Mouse (Mus musculus) C2C12 (cell line): ENCODE results near the gene Galnt15. TPM values are rescaled to one million over a fixed set of nuclear protein-coding genes. Genes with fewer than 3 reads are reported as not detected.

Source experiments
- H3K27me3 ChIP-seq: one replicate; pipeline ENCODE4 v1.6.1; 2011; ENCODE audit not compliant: control insufficient read depth, insufficient read depth, insufficient read length
- H3K36me3 ChIP-seq: one replicate; pipeline ENCODE4 v1.6.1; 2011; ENCODE audit not compliant: control insufficient read depth, insufficient read depth
- H3K4me3 ChIP-seq: one replicate; pipeline ENCODE4 v1.5.1; 2011; ENCODE audit warnings: mild to moderate bottlenecking, control low read depth; ENCODE audit not compliant: poor library complexity, insufficient read depth, severe bottlenecking
- H3K79me2 ChIP-seq: one replicate; pipeline ENCODE4 v1.6.1; 2011; ENCODE audit not compliant: control insufficient read depth, insufficient read depth
- H3K79me3 ChIP-seq: one replicate; pipeline ENCODE4 v1.6.1; 2011; ENCODE audit warnings: low read depth, control low read depth
- H3ac ChIP-seq: one replicate; pipeline ENCODE3; 2011; ENCODE audit warnings: low read depth; ENCODE audit not compliant: control insufficient read depth, insufficient read length
- CEBPB ChIP-seq: IDR thresholded peaks from one replicate; pipeline ENCODE4 v1.6.1; 2011; ENCODE audit warnings: low read depth, mild to moderate bottlenecking, control low read depth, moderate library complexity
- CTCF ChIP-seq: IDR thresholded peaks from one replicate; pipeline ENCODE4 v1.5.1; 2011; ENCODE audit not compliant: control insufficient read depth, insufficient read depth, insufficient read length
- FOSL1 ChIP-seq: IDR thresholded peaks from one replicate; pipeline ENCODE4 v1.8.0; 2011; ENCODE audit warnings: mild to moderate bottlenecking, low read length; ENCODE audit not compliant: poor library complexity, insufficient read depth, severe bottlenecking
- MAX ChIP-seq: IDR thresholded peaks from one replicate; pipeline ENCODE4 v1.6.1; 2011; ENCODE audit warnings: mild to moderate bottlenecking, control low read depth
- MYOD1 ChIP-seq: IDR thresholded peaks from one replicate; pipeline ENCODE4 v1.6.1; 2011; ENCODE audit warnings: low read depth; ENCODE audit not compliant: control insufficient read depth, insufficient read length
- MYOG ChIP-seq: IDR thresholded peaks from one replicate; pipeline ENCODE4 v1.6.1; 2011; ENCODE audit not compliant: control insufficient read depth, insufficient read length; ENCODE audit errors: extremely low read depth
- USF1 ChIP-seq: IDR thresholded peaks from one replicate; pipeline ENCODE4 v1.6.1; 2011; ENCODE audit warnings: low read depth, mild to moderate bottlenecking, control low read depth, moderate library complexity
- polyA plus RNA-seq: library from polyadenylated mRNA; unstranded; fragments of >200 nt; fragmentation: generic; extraction: Trizol; gene quantifications from one replicate; pipeline ENCODE4 v1.2.1, GENCODE M21; 2012; ENCODE audit warnings: missing spikeins

The Galnt15 gene
- polyA plus RNA-seq, 1 experiment, result 0.23 TPM

DNA sequence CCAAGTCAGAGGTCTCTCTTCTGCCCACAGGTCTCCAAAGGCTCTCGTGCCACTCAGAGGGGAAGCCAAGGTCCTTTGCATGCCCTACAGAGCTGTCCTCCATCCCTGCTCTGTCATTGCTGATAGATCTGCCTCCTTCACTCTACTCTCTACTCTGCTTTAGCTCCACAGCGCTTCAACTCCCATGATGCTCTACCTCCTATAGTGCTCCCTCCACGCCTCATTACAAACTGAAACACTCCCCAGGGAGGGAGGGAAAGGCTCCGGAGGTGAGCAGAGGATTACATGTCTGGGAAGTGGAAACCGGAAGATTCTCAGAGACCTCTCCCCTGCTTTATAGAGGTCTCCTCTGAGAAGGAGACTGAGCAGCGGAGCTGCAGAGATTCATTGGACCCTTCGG lies 1.6 kb upstream of the Galnt15 start:
- Histone ChIP-seq H3K79me2 (no peaks in the 10 kb centered on the region), H3K4me3 (no peak overlapping the region), H3ac (no peak overlapping the region), H3K27me3 (no peaks in the 10 kb centered on the region), H3K36me3 (no peaks in the 10 kb centered on the region), H3K79me3 (no peaks in the 10 kb centered on the region)
- TF ChIP-seq CEBPB, result no peak
- TF ChIP-seq FOSL1, result no peak
- no peak for TF ChIP-seq MAX
- TF ChIP-seq CTCF, result no peak
- no peak for TF ChIP-seq MYOD1
- TF ChIP-seq MYOG, result no peak
- TF ChIP-seq USF1, result no peak

GRCm38 (mm10) chr14:32029411-32029992 lies 713 bp downstream of the Galnt15 start:
- no peaks in the 10 kb centered on the region for H3K27me3 ChIP-seq
- H3K36me3 ChIP-seq, result no peaks in the 10 kb centered on the region
- no peak overlapping the region for H3ac ChIP-seq
- TF ChIP-seq MAX (no peak), MYOG (no peak), CTCF (no peak), CEBPB (no peak), USF1 (no peak), MYOD1 (no peak), FOSL1 (no peak)
- H3K79me3 ChIP-seq, result no peaks in the 10 kb centered on the region
- H3K79me2 ChIP-seq, result no peaks in the 10 kb centered on the region
- H3K4me3 ChIP-seq, result no peak overlapping the region

GRCm38 (mm10) chr14:32030073-32030472 lies 1.3 kb downstream of the Galnt15 start:
- Histone ChIP-seq H3K79me2 (no peaks in the 10 kb centered on the region), H3K4me3 (no peak overlapping the region), H3ac (no peak overlapping the region), H3K36me3 (no peaks in the 10 kb centered on the region), H3K27me3 (no peaks in the 10 kb centered on the region), H3K79me3 (no peaks in the 10 kb centered on the region)
- no peak for TF ChIP-seq USF1

DNA sequence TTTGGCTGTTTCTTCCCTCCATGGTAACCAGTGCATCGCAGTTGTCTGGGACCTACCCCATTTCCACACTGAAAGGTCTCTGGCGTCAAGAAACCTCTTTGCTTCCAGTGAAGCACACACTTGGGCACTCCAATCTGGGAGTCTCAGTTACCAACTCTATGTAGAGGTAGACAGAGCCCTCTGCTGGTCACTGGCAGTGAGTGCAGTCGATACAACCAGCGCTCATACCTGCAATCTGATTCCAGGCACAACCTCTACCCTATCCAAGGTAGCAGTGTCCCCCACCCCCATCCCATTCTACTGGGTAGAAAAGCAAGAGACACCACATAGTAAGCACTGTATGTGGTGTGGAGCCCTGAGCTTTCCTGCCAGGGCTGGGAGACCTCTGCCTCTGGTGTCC lies 3.7 kb downstream of the Galnt15 start:
- Histone ChIP-seq H3K36me3 (no peaks in the 10 kb centered on the region), H3K79me3 (no peaks in the 10 kb centered on the region), H3K79me2 (no peaks in the 10 kb centered on the region), H3K4me3 (no peak overlapping the region), H3ac (no peak overlapping the region), H3K27me3 (no peaks in the 10 kb centered on the region)
- TF ChIP-seq USF1 (no peak), CTCF (peak; percentile 75), FOSL1 (no peak)

- Histone ChIP-seq H3K4me3 (no peak overlapping the region), H3K79me3 (no peaks in the 10 kb centered on the region), H3ac (no peak overlapping the region), H3K36me3 (no peaks in the 10 kb centered on the region), H3K79me2 (no peaks in the 10 kb centered on the region), H3K27me3 (no peaks in the 10 kb centered on the region)
- no peak for TF ChIP-seq MYOG
- TF ChIP-seq MAX, result no peak
- no peak for TF ChIP-seq FOSL1
- TF ChIP-seq CTCF, result no peak
- TF ChIP-seq MYOD1, result no peak
Measured at GRCm38 (mm10) chr14:32036482-32036881, 7.7 kb downstream of the Galnt15 start.

- no peaks in the 10 kb centered on the region for H3K79me3 ChIP-seq
- H3K4me3 ChIP-seq, result no peak overlapping the region
- TF ChIP-seq CTCF, result no peak
- no peak for TF ChIP-seq MYOG
- TF ChIP-seq MYOD1, result no peak
- TF ChIP-seq USF1, result no peak
- no peak for TF ChIP-seq MAX
- TF ChIP-seq CEBPB, result no peak
- no peak for TF ChIP-seq FOSL1
- H3ac ChIP-seq, result no peak overlapping the region
- no peaks in the 10 kb centered on the region for H3K36me3 ChIP-seq
- no peaks in the 10 kb centered on the region for H3K27me3 ChIP-seq
- no peaks in the 10 kb centered on the region for H3K79me2 ChIP-seq
Measured at GRCm38 (mm10) chr14:32037661-32038252, 9.0 kb downstream of the Galnt15 start.
